Mouse (Mus musculus): ENCODE results near the gene Gm20458.

DNA sequence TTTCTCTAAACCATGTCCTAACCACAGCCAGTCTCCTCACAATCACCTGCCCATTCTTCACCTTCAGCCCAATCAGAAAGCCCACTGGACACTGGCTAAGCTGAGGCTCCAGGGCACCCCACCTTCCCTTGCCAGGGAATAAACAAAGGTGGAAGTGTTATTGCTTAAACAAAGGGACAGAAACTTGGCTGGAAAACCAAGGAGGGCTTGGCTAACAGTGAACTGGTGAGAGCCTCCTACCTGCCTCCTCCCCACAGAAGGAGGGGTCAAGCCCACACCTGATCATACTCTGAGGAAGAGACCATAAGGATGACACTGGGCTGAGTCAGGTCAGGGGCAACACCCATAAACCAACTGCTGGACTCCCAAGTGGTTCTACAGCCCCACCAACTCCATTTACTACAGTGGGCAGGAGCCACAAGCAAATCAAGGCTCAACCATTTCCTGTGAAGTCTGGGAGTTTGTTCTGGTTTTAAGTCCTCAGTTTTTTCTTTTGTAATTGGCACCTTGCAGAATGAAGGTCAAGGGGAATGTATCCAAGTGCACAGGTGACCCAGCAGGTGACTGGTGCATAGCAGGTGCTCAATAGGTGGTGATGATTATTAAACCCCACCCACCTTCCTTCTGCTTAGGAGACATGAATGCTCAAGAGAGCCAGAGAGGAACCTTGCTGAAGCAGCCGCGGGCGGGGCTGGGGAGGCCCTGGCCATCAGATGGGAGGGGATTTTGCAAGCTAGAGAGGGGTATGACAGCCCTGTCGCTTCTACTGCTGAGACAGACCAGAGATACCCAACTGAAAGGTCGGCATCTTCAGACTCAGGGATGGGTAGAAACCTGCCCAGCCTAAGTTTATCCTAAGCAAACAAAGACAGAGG is 25.3 kb upstream of the Gm20458 start:
- TF ChIP-seq SRF (IDR thresholded peaks at IDR 0.05; ENCODE audit: control insufficient read depth, insufficient read length, low read depth): no peak
- TF ChIP-seq TCF12 (IDR thresholded peaks at IDR 0.05; ENCODE audit: insufficient read depth, poor library complexity, severe bottlenecking): no peak
- TF ChIP-seq POLR2A (IDR thresholded peaks at IDR 0.05; ENCODE audit: insufficient read length, low read depth): no peak
- TF ChIP-seq MYOG (IDR thresholded peaks at IDR 0.05; ENCODE audit: control insufficient read depth in 1 of 3, insufficient read depth in 1 of 3, insufficient read length in 2 of 3, low read depth in 2 of 3): no peak

Data from myocyte (in vitro differentiated cells).